Mouse (Mus musculus) left cerebral cortex, postnatal 36 days (tissue): ENCODE measurements around the gene Tchp. TPM values are rescaled to one million over a fixed set of nuclear protein-coding genes. Genes with fewer than 3 reads are reported as not detected.

Source experiments
- DNase-seq, 2 experiments: peaks; one replicate each; pipeline ENCODE4 v3.0.0; 2021 to 2022; ENCODE audit warnings: low spot score in 2 of 2, mixed read lengths in 1 of 2
- intact Hi-C: fragments of 180-260 bp; cut with DNase I; formaldehyde crosslinking; loops from one replicate; pipeline ENCODE4 v1.15.1; 2025
- microRNA-seq: library from miRNA; unstranded; fragments of <30 nt; microRNA quantifications from one replicate; pipeline ENCODE4 v1.2.0, GENCODE M21; 2022
- total RNA-seq, 2 experiments: library from RNA; stranded (reverse); gene quantifications; 2 replicates each; pipeline ENCODE4 v1.2.3; 2021

The Tchp gene
- total RNA-seq, 2 experiments from 2014 or later = 8.6 to 15.5 TPM

- intact Hi-C loops = loop anchor here (5.0 kb wide), 2 partner anchors 38 to 62 kb away; partner anchors contain the start of gene Tchp
These were observed 62.2 kb downstream of the Tchp start for GRCm38 (mm10) chr5:114769786-114770185.

GRCm38 (mm10) chr5:114771796-114772195 is 64.2 kb downstream of the Tchp start:
- intact Hi-C loops = loop anchor here (5.0 kb wide), 2 partner anchors 36 to 64 kb away; partner anchors contain the start of gene Tchp
- DNase-seq = no peak

More at GRCm38 (mm10) chr5:114769786-114770185, 62.2 kb downstream of the Tchp start:
- no peak for DNase-seq

Small RNAs within 50 kb of the gene (microRNA-seq; reads per million reads assigned to microRNA genes)
- gene Mir7028 = 0.76 reads per million

Other genes with a start within 250 kb of the Tchp start
- gene Fam222a, start 139.7 kb upstream of the Tchp start, total RNA-seq = 10 to 100 TPM in 1 of 2 experiments, 1 to 10 TPM in 1; 10.0 to 12.6 TPM
- 1 to 10 TPM; 1.5 to 2.6 TPM for gene Trpv4, start 49.3 kb upstream of the Tchp start, total RNA-seq
- gene Gltp, start 16.8 kb upstream of the Tchp start, total RNA-seq = 10 to 100 TPM; 24.3 to 32.4 TPM
- 10 to 100 TPM; 34.7 to 35.4 TPM for gene Ankrd13a, start 66.9 kb downstream of the Tchp start, total RNA-seq
- gene Git2, start 67.8 kb downstream of the Tchp start, total RNA-seq = 10 to 100 TPM; 32.0 to 46.1 TPM
- gene 1500011B03Rik, start 115.7 kb downstream of the Tchp start, total RNA-seq = 100 to 1,000 TPM; 169 to 176 TPM
- gene 4930519G04Rik, start 145.9 kb downstream of the Tchp start, total RNA-seq = not detected
- gene Gm9936, start 150.9 kb downstream of the Tchp start, total RNA-seq = 1 to 10 TPM in 1 of 2 experiments, under 1 TPM in 1; 1.00 to 1.0 TPM
- 1 to 10 TPM; 1.2 to 3.3 TPM for gene Oasl2, start 189.2 kb downstream of the Tchp start, total RNA-seq
- gene Oasl1, start 215.5 kb downstream of the Tchp start, total RNA-seq = not detected
- 100 to 1,000 TPM; 203 to 243 TPM for gene 2210016L21Rik, start 234.4 kb downstream of the Tchp start, total RNA-seq